26 mouse cellular contexts compared by ENCODE assay signal in genomic region chr9:16293928-16294806, GRCm38 (mm10).
DNase-seq lines count a peak whose midpoint lies in the region; ATAC-seq lines count a peak whose summit lies in the region.
"Had no signal": no experiment of that assay in that cellular context is flagged by ENCODE, and none has a peak within 500 bp of the region (broad histone marks: within the 10 kb centered on the region; RNA-seq: fewer than 3 reads in every experiment).

No protein-coding gene starts in this region.

- H3K36me3 ChIP-seq in forebrain, embryonic 11.5 days (ENCODE audit: control insufficient read depth, insufficient read depth, low read length): no peaks in the 10 kb centered on the region
- H3K36me3 ChIP-seq in forebrain, embryonic 10.5 days (replicated peaks): no peaks in the 10 kb centered on the region
- H3K36me3 ChIP-seq in forebrain, embryonic 16.5 days (ENCODE audit: control insufficient read depth, insufficient read depth): no peaks in the 10 kb centered on the region
- H3K36me3 ChIP-seq in midbrain, embryonic 13.5 days: no peaks in the 10 kb centered on the region
- no peaks in the 10 kb centered on the region for H3K36me3 ChIP-seq in kidney, embryonic 16.5 days (ENCODE audit: insufficient read depth, low read length)
- H3K36me3 ChIP-seq in intestine, embryonic 16.5 days (ENCODE audit: control insufficient read depth, insufficient read depth, low read length): no peaks in the 10 kb centered on the region
- H3K36me3 ChIP-seq: embryonic facial prominence, embryonic 13.5 days; heart, embryonic 13.5 days; limb, embryonic 13.5 days; liver, embryonic 13.5 days had no signal

- peak; percentile 53; the same call in 1 of the 2 replicates for ATAC-seq in forebrain, embryonic 11.5 days (replicated peaks; ENCODE audit: low FRiP score)
- peak; percentile 52 for ATAC-seq in forebrain, embryonic 16.5 days
- ATAC-seq in midbrain, embryonic 13.5 days: peak; percentile 72
- ATAC-seq in kidney, embryonic 16.5 days (ENCODE audit: low FRiP score, low TSS enrichment): no peak
- no peak for ATAC-seq in intestine, embryonic 16.5 days
- ATAC-seq: intestine, postnatal 0 days; Patski had no signal

- no peaks in the 10 kb centered on the region for H3K9me3 ChIP-seq in forebrain, embryonic 11.5 days (ENCODE audit: control insufficient read depth, low read length)
- H3K9me3 ChIP-seq in forebrain, embryonic 10.5 days: no peaks in the 10 kb centered on the region
- no peaks in the 10 kb centered on the region for H3K9me3 ChIP-seq in forebrain, embryonic 16.5 days (ENCODE audit: control insufficient read depth, low read length)
- no peaks in the 10 kb centered on the region for H3K9me3 ChIP-seq in midbrain, embryonic 13.5 days
- H3K9me3 ChIP-seq in kidney, embryonic 16.5 days (ENCODE audit: low read length): no peaks in the 10 kb centered on the region
- H3K9me3 ChIP-seq in intestine, embryonic 16.5 days (ENCODE audit: control insufficient read depth, low read length): no peaks in the 10 kb centered on the region
- H3K9me3 ChIP-seq: embryonic facial prominence, embryonic 13.5 days; heart, embryonic 13.5 days; limb, embryonic 13.5 days; liver, embryonic 13.5 days had no signal

- no peak for DNase-seq in forebrain, embryonic 11.5 days (ENCODE audit: low spot score)
- DNase-seq in forebrain, embryonic 10.5 days (ENCODE audit: extremely low spot score, low spot score): no peak
- DNase-seq in Muller cell, postnatal 12 days (ENCODE audit: inconsistent ontology term): peak; percentile 66
- DNase-seq in gastrocnemius, adult 18-20 months (ENCODE audit: low spot score): no peak
- DNase-seq: adrenal gland, postnatal 10 days; cerebellum, adult 11-12 months; cerebellum, postnatal 14 days; gastrocnemius, adult 2 months; heart, postnatal 36 days; liver, embryonic 13.5 days; lung, embryonic 14.5 days; lung, postnatal 36 days; right cerebral cortex, postnatal 14 days; spleen, adult 18-20 months; thymus, adult 18-20 months; thymus, postnatal 4 days had no signal

- H3K9ac ChIP-seq in forebrain, embryonic 11.5 days (ENCODE audit: low read length): no peak overlapping the region
- H3K9ac ChIP-seq in forebrain, embryonic 16.5 days (replicated peaks; ENCODE audit: low read depth, low read length): no peak overlapping the region
- H3K9ac ChIP-seq in midbrain, embryonic 13.5 days (replicated peaks): no peak overlapping the region
- H3K9ac ChIP-seq in kidney, embryonic 16.5 days (replicated peaks; ENCODE audit: low read length): no peak overlapping the region
- no peak overlapping the region for H3K9ac ChIP-seq in intestine, embryonic 16.5 days (ENCODE audit: low read depth, low read length)
- H3K9ac ChIP-seq: embryonic facial prominence, embryonic 13.5 days; heart, embryonic 13.5 days; limb, embryonic 13.5 days; liver, embryonic 13.5 days; lung, embryonic 14.5 days had no signal

- no peak overlapping the region for H3K4me2 ChIP-seq in forebrain, embryonic 11.5 days (ENCODE audit: low read depth, low read length, severe bottlenecking)
- peak overlapping the region; percentile 21; the same call in 1 of the 2 replicates for H3K4me2 ChIP-seq in forebrain, embryonic 16.5 days (ENCODE audit: low read length)
- H3K4me2 ChIP-seq in midbrain, embryonic 13.5 days (replicated peaks): no peak overlapping the region
- no peak overlapping the region for H3K4me2 ChIP-seq in kidney, embryonic 16.5 days (replicated peaks; ENCODE audit: low read depth, low read length)
- no peak overlapping the region for H3K4me2 ChIP-seq in intestine, embryonic 16.5 days (ENCODE audit: low read depth, low read length)
- H3K4me2 ChIP-seq: embryonic facial prominence, embryonic 13.5 days; heart, embryonic 13.5 days; limb, embryonic 13.5 days; liver, embryonic 13.5 days; lung, embryonic 14.5 days had no signal

- H3K27ac ChIP-seq in forebrain, embryonic 11.5 days (ENCODE audit: low read depth, low read length): peak overlapping the region; percentile 55; the same call in 1 of the 2 replicates
- H3K27ac ChIP-seq in forebrain, embryonic 10.5 days: no peak overlapping the region
- H3K27ac ChIP-seq in forebrain, embryonic 16.5 days (ENCODE audit: low read length): peak overlapping the region; percentile 23; the same call in 1 of the 2 replicates
- peak overlapping the region; percentile 51 for H3K27ac ChIP-seq in midbrain, embryonic 13.5 days
- no peak overlapping the region for H3K27ac ChIP-seq in kidney, embryonic 16.5 days (ENCODE audit: low read length)
- H3K27ac ChIP-seq in intestine, embryonic 16.5 days (ENCODE audit: low read length): no peak overlapping the region
- H3K27ac ChIP-seq: embryonic facial prominence, embryonic 13.5 days; gastrocnemius, adult 2 months; heart, embryonic 13.5 days; kidney, postnatal 0 days; limb, embryonic 13.5 days; liver, embryonic 13.5 days had no signal

- H3K4me1 ChIP-seq in forebrain, embryonic 11.5 days (replicated peaks; ENCODE audit: control insufficient read depth, insufficient read depth, low read length): no peaks in the 10 kb centered on the region; the same call in 1 of the 2 replicates
- H3K4me1 ChIP-seq in forebrain, embryonic 10.5 days: peaks cover 17% of the 10 kb centered on the region
- peaks cover 17% of the 10 kb centered on the region for H3K4me1 ChIP-seq in forebrain, embryonic 16.5 days (replicated peaks; ENCODE audit: control insufficient read depth, insufficient read depth, low read length)
- peaks cover 36% of the 10 kb centered on the region for H3K4me1 ChIP-seq in midbrain, embryonic 13.5 days (replicated peaks)
- no peaks in the 10 kb centered on the region for H3K4me1 ChIP-seq in kidney, embryonic 16.5 days (ENCODE audit: insufficient read depth, low read length)
- no peaks in the 10 kb centered on the region for H3K4me1 ChIP-seq in intestine, embryonic 16.5 days (ENCODE audit: control insufficient read depth, insufficient read depth, low read length)
- H3K4me1 ChIP-seq: embryonic facial prominence, embryonic 13.5 days; limb, embryonic 13.5 days; liver, embryonic 13.5 days had no signal

- WGBS in forebrain, embryonic 11.5 days: 55% methylated on average over 6 of the region's 6 CpGs
- 72% methylated on average over 6 of the region's 6 CpGs for WGBS in forebrain, embryonic 10.5 days
- 11% methylated on average over 6 of the region's 6 CpGs for WGBS in forebrain, embryonic 16.5 days
- WGBS in midbrain, embryonic 13.5 days: 41% methylated on average over 6 of the region's 6 CpGs
- 80% methylated on average over 6 of the region's 6 CpGs for WGBS in kidney, embryonic 16.5 days
- WGBS in intestine, embryonic 16.5 days: 80% methylated on average over 6 of the region's 6 CpGs

- no peak overlapping the region for H3K4me3 ChIP-seq in forebrain, embryonic 11.5 days (ENCODE audit: low read depth, low read length)
- H3K4me3 ChIP-seq in forebrain, embryonic 10.5 days: no peak overlapping the region
- no peak overlapping the region for H3K4me3 ChIP-seq in forebrain, embryonic 16.5 days (replicated peaks; ENCODE audit: low read length)
- no peak overlapping the region for H3K4me3 ChIP-seq in midbrain, embryonic 13.5 days (replicated peaks)
- H3K4me3 ChIP-seq in kidney, embryonic 16.5 days (ENCODE audit: low read length): no peak overlapping the region
- no peak overlapping the region for H3K4me3 ChIP-seq in intestine, embryonic 16.5 days (ENCODE audit: low read length)
- H3K4me3 ChIP-seq: embryonic facial prominence, embryonic 13.5 days; gastrocnemius, adult 2 months; heart, embryonic 13.5 days; limb, embryonic 13.5 days; liver, embryonic 13.5 days had no signal

- no peaks in the 10 kb centered on the region for H3K27me3 ChIP-seq in forebrain, embryonic 11.5 days (ENCODE audit: control insufficient read depth, insufficient read depth, low read length)
- H3K27me3 ChIP-seq in forebrain, embryonic 10.5 days (ENCODE audit: poor library complexity, severe bottlenecking): no peaks in the 10 kb centered on the region
- H3K27me3 ChIP-seq in forebrain, embryonic 16.5 days (replicated peaks; ENCODE audit: control insufficient read depth, insufficient read depth, low read length): no peaks in the 10 kb centered on the region
- no peaks in the 10 kb centered on the region for H3K27me3 ChIP-seq in midbrain, embryonic 13.5 days
- no peaks in the 10 kb centered on the region for H3K27me3 ChIP-seq in kidney, embryonic 16.5 days (ENCODE audit: insufficient read depth, low read length)
- no peaks in the 10 kb centered on the region for H3K27me3 ChIP-seq in intestine, embryonic 16.5 days (replicated peaks; ENCODE audit: control insufficient read depth, insufficient read depth, low read length)
- H3K27me3 ChIP-seq: embryonic facial prominence, embryonic 13.5 days; heart, embryonic 13.5 days; limb, embryonic 13.5 days; liver, embryonic 13.5 days had no signal

Comparison
In these comparisons a context has a peak if more than half of its experiments do, and no peak if none do; other contexts are left out.
1. H3K27ac ChIP-seq: peak in forebrain, embryonic 11.5 days (single experiment), forebrain, embryonic 16.5 days (single experiment) and midbrain, embryonic 13.5 days (single experiment); none in forebrain, embryonic 10.5 days (single experiment), kidney, embryonic 16.5 days (single experiment) and intestine, embryonic 16.5 days (single experiment).
2. ATAC-seq: peak in forebrain, embryonic 11.5 days (single experiment), forebrain, embryonic 16.5 days (single experiment) and midbrain, embryonic 13.5 days (single experiment); none in kidney, embryonic 16.5 days (single experiment) and intestine, embryonic 16.5 days (single experiment).